Comparison of ENCODE assay signal across 7 mouse cellular contexts in genomic region chr9:44361190-44361917, GRCm38 (mm10). TPM values are rescaled to one million over a fixed set of nuclear protein-coding genes. Genes with fewer than 3 reads are reported as not detected.
DNase-seq lines count a peak whose midpoint lies in the region; ATAC-seq lines count a peak whose summit lies in the region.

TSS of gene Vps11 (minus strand) at chr9:44361670.

- H3K27ac ChIP-seq in embryonic facial prominence, embryonic 12.5 days = peak within 1 kb of the TSS; percentile 57; the same call in 1 of the 2 replicates
- no peak within 1 kb of the TSS for H3K27ac ChIP-seq in limb, embryonic 11.5 days (replicated peaks; ENCODE audit: low read depth, low read length)
- peak within 1 kb of the TSS; percentile 58 for H3K27ac ChIP-seq in midbrain, embryonic 14.5 days (replicated peaks; ENCODE audit: low read depth, low read length)

- no peaks in the 10 kb centered on the region for H3K27me3 ChIP-seq in embryonic facial prominence, embryonic 12.5 days
- H3K27me3 ChIP-seq in limb, embryonic 11.5 days (ENCODE audit: control insufficient read depth, insufficient read depth, low read length) = no peaks in the 10 kb centered on the region
- H3K27me3 ChIP-seq in midbrain, embryonic 14.5 days (ENCODE audit: control insufficient read depth, insufficient read depth, low read length) = no peaks in the 10 kb centered on the region

- H3K4me2 ChIP-seq in embryonic facial prominence, embryonic 12.5 days (replicated peaks) = peak within 1 kb of the TSS; percentile 92
- peak within 1 kb of the TSS; percentile 47 for H3K4me2 ChIP-seq in limb, embryonic 11.5 days (ENCODE audit: low read depth, severe bottlenecking)
- peak within 1 kb of the TSS; percentile 87 for H3K4me2 ChIP-seq in midbrain, embryonic 14.5 days (ENCODE audit: low read length)

- peak within 1 kb of the TSS; percentile 81 for H3K9ac ChIP-seq in embryonic facial prominence, embryonic 12.5 days
- peak within 1 kb of the TSS; percentile 60 for H3K9ac ChIP-seq in limb, embryonic 11.5 days (ENCODE audit: low read length)
- peak within 1 kb of the TSS; percentile 79 for H3K9ac ChIP-seq in midbrain, embryonic 14.5 days (replicated peaks; ENCODE audit: low read length)

- 1% methylated on average over 44 of the region's 44 CpGs for WGBS in embryonic facial prominence, embryonic 12.5 days
- under 1% methylated on average over 44 of the region's 44 CpGs for WGBS in limb, embryonic 11.5 days
- under 1% methylated on average over 44 of the region's 44 CpGs for WGBS in midbrain, embryonic 14.5 days

- peak; percentile 77; the same call in 1 of the 2 replicates for ATAC-seq in embryonic facial prominence, embryonic 12.5 days (ENCODE audit: insufficient number of reproducible peaks, insufficient read depth, low FRiP score, low TSS enrichment)
- peak; percentile 84 for ATAC-seq in limb, embryonic 11.5 days (ENCODE audit: insufficient number of reproducible peaks, low FRiP score, low TSS enrichment, low read depth)
- peak; percentile 91 for ATAC-seq in midbrain, embryonic 14.5 days (ENCODE audit: low FRiP score, low TSS enrichment)

- no peaks in the 10 kb centered on the region for H3K9me3 ChIP-seq in embryonic facial prominence, embryonic 12.5 days
- H3K9me3 ChIP-seq in limb, embryonic 11.5 days (ENCODE audit: control insufficient read depth, low read length) = no peaks in the 10 kb centered on the region
- no peaks in the 10 kb centered on the region for H3K9me3 ChIP-seq in midbrain, embryonic 14.5 days (ENCODE audit: control insufficient read depth, low read length)

- peaks cover 7% of the 10 kb centered on the region; the same call in 1 of the 2 replicates for H3K4me1 ChIP-seq in embryonic facial prominence, embryonic 12.5 days
- H3K4me1 ChIP-seq in limb, embryonic 11.5 days (ENCODE audit: control insufficient read depth, insufficient read depth, low read length) = 0 out of 2 replicates have a peak, but pooled peaks cover 4% of the 10 kb centered on the region
- H3K4me1 ChIP-seq in midbrain, embryonic 14.5 days (ENCODE audit: control insufficient read depth, insufficient read depth, low read length) = peaks cover 7% of the 10 kb centered on the region

- H3K36me3 ChIP-seq in embryonic facial prominence, embryonic 12.5 days = peaks cover 29% of the 10 kb centered on the region
- H3K36me3 ChIP-seq in limb, embryonic 11.5 days (ENCODE audit: control insufficient read depth, insufficient read depth, low read length) = peaks cover 7% of the 10 kb centered on the region
- H3K36me3 ChIP-seq in midbrain, embryonic 14.5 days (ENCODE audit: control insufficient read depth, insufficient read depth, low read length) = peaks cover 27% of the 10 kb centered on the region

- peak within 1 kb of the TSS; percentile 97 for H3K4me3 ChIP-seq in embryonic facial prominence, embryonic 12.5 days
- peak within 1 kb of the TSS; percentile 69 for H3K4me3 ChIP-seq in limb, embryonic 11.5 days (ENCODE audit: low read depth, low read length)
- peak within 1 kb of the TSS; percentile 90 for H3K4me3 ChIP-seq in midbrain, embryonic 14.5 days (replicated peaks; ENCODE audit: low read depth, low read length)

- DNase-seq in adrenal gland, postnatal 25 days = peak; percentile 94
- DNase-seq in heart, adult 11 months = peak; percentile 99
- peak; percentile 95 for DNase-seq in kidney, adult 18-20 months
- peak; percentile 99 for DNase-seq in limb, embryonic 11.5 days (ENCODE audit: low spot score)
- peak; percentile 98 for DNase-seq in midbrain, embryonic 14.5 days
- peak; percentile 91 to 92 for DNase-seq in spleen, adult 18-20 months

RNA-seq across cellular contexts. Expression of gene Vps11, which starts in this region (rescaled TPM):
- total RNA-seq in adrenal gland, postnatal 25 days (2021) = 52.4 and 74.6 TPM in 2 replicates
- polyA plus RNA-seq in embryonic facial prominence, embryonic 12.5 days (2016; fragmentation: Nextera tagmentation; extraction: Ambion mirVana) = 28.3 and 32.4 TPM in 2 replicates
- polyA plus RNA-seq in limb, embryonic 11.5 days (2014; fragmentation: Nextera tagmentation; extraction: Ambion mirVana) = 26.4 and 26.6 TPM in 2 replicates
- 34.4 and 36.7 TPM in 2 replicates for polyA plus RNA-seq in midbrain, embryonic 14.5 days (2014; fragmentation: Nextera tagmentation; extraction: Ambion mirVana)
